Mouse (Mus musculus): Measurements from ENCODE around the gene Polr2i.

GRCm38 (mm10) chr7:30266780-30267179 lies 35.0 kb downstream of the Polr2i start:
- no peak for TF ChIP-seq CTCF (IDR thresholded peaks at IDR 0.05; ENCODE audit: borderline replicate concordance, extremely low read depth, insufficient read depth, insufficient read length)
- TF ChIP-seq POLR2A (IDR thresholded peaks at IDR 0.05; ENCODE audit: borderline replicate concordance, extremely low read depth, insufficient read depth, insufficient read length, poor library complexity, severe bottlenecking) = no peak
